Mouse (Mus musculus): Measurements from ENCODE around the gene 7530416G11Rik.

- no peak for TF ChIP-seq CTCF (IDR thresholded peaks at IDR 0.05; ENCODE audit: control insufficient read depth, insufficient read depth, insufficient replicate concordance, low read depth, low read length)
- no peak for TF ChIP-seq POLR2A (IDR thresholded peaks at IDR 0.05; ENCODE audit: control insufficient read depth, low read depth, low read length)
Observed at GRCm38 (mm10) chr15:85529911-85530310, 26.9 kb upstream of the 7530416G11Rik start.

Data from testis, adult 2 months (tissue).